Mouse (Mus musculus) neural tube, embryonic 14.5 days (tissue): ENCODE data around the gene C2cd2. TPM values are rescaled to one million over a fixed set of nuclear protein-coding genes. Genes with fewer than 3 reads are reported as not detected.

Experiments
- ATAC-seq: fragments of 200-750 bp; cut with Nextera tagmentation; 2 replicates; pipeline ENCODE4 v1.8.0; 2017; ENCODE audit warnings: low read depth, mild to moderate bottlenecking, moderate TSS enrichment, moderate library complexity
- H3K27ac ChIP-seq: fragments of 300-500 bp; sonication (generic); 2 replicates; pipeline ENCODE4 v1.5.1; 2014; ENCODE audit warnings: low read depth, mild to moderate bottlenecking, control low read depth, low read length, moderate library complexity, mixed read lengths
- H3K27me3 ChIP-seq: fragments of 300-500 bp; sonication (generic); 2 replicates; pipeline ENCODE4 v1.6.1; 2014; ENCODE audit warnings: low read length; ENCODE audit not compliant: control insufficient read depth, insufficient read depth
- H3K36me3 ChIP-seq: fragments of 300-500 bp; sonication (generic); 2 replicates; pipeline ENCODE4 v1.6.1; 2014; ENCODE audit warnings: low read length, mixed read lengths; ENCODE audit not compliant: control insufficient read depth, insufficient read depth
- H3K4me1 ChIP-seq: fragments of 300-500 bp; sonication (generic); 2 replicates; pipeline ENCODE4 v1.6.1; 2014; ENCODE audit warnings: low read length; ENCODE audit not compliant: control insufficient read depth, insufficient read depth
- H3K4me2 ChIP-seq: fragments of 300-500 bp; sonication (generic); 2 replicates; pipeline ENCODE4 v1.6.1; 2014; ENCODE audit warnings: mild to moderate bottlenecking, low read depth, low read length, control low read depth
- H3K4me3 ChIP-seq: fragments of 300-500 bp; sonication (generic); 2 replicates; pipeline ENCODE4 v1.5.1; 2014; ENCODE audit warnings: low read depth, low read length, control low read depth, mixed read lengths
- H3K9ac ChIP-seq: fragments of 300-500 bp; sonication (generic); replicated peaks from 2 replicates; pipeline ENCODE4 v1.6.1; 2014; ENCODE audit warnings: low read depth, mild to moderate bottlenecking, control low read depth, low read length, mixed read lengths
- H3K9me3 ChIP-seq: fragments of 300-500 bp; sonication (generic); 2 replicates; pipeline ENCODE4 v1.6.1; 2016; ENCODE audit warnings: low read length; ENCODE audit not compliant: control insufficient read depth
- WGBS: fragments of 180-500 bp; shearing (Covaris S2); extraction: QIAGEN DNeasy Blood & Tissue Kit; methylation state at CpG from one replicate; pipeline ENCODE4 v1.1.7; 2014; 5-methylcytosine and 5-hydroxymethylcytosine counted together
- polyA plus RNA-seq: library from polyadenylated mRNA; unstranded; fragments of >200 nt; fragmentation: Nextera tagmentation; extraction: Ambion mirVana; gene quantifications from 2 replicates; pipeline ENCODE4 v1.2.1, GENCODE M21; 2014

Gene C2cd2
- polyA plus RNA-seq, 1 experiment from 2014 or later = 15.0 TPM

DNA sequence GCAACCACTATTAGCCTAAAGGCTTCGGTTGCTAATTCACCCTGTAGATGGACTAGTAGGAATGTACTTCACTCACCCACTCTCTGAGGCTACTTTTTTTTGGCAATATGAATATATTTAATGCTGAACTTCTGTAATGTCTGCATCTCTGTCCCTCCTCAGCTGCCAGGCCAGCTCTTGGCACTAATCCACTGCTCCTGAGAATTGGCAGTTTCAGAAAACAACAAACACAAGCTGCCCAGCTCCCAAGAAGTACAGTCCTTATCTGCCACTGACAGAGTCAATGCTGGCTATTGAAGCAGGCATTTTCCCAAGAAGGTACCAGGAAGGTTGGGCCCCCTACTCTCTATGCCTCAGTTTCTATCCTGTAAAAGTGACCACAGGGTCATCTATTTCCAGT is 53.0 kb downstream of the C2cd2 start:
- 96% methylated on average over 1 of the region's 1 CpGs for WGBS

DNA sequence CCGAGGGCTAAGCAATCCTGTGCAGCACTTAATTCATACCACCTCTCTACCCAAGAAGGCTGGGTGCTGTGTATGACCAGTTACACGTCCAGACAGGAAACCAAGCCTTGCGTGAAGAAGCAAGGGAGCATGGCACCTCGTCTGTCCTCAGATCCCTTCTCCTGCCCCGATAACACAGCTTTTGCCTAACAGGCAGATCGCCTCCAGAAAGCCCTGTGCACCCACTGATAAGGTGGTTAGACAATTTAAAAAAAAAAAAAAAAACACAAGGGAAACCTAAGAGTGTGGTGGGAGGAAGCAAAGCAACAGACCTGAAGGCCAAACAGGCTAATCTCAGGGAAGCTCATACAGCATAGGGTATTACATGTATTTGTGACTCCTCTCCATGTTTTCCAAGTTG is 54.9 kb downstream of the C2cd2 start:
- ATAC-seq = no peak
- Histone ChIP-seq H3K4me2 (no peak overlapping the region), H3K9me3 (no peaks in the 10 kb centered on the region), H3K9ac (no peak overlapping the region), H3K4me1 (no peaks in the 10 kb centered on the region), H3K27me3 (no peaks in the 10 kb centered on the region), H3K36me3 (no peaks in the 10 kb centered on the region), H3K27ac (no peak overlapping the region), H3K4me3 (no peak overlapping the region)
- 84% methylated on average over 6 of the region's 6 CpGs for WGBS

More for the DNA sequence above, 53.0 kb downstream of the C2cd2 start:
- Histone ChIP-seq H3K9ac (no peak overlapping the region), H3K27me3 (no peaks in the 10 kb centered on the region), H3K4me1 (no peaks in the 10 kb centered on the region), H3K4me3 (no peak overlapping the region), H3K9me3 (no peaks in the 10 kb centered on the region), H3K4me2 (no peak overlapping the region), H3K27ac (no peak overlapping the region), H3K36me3 (no peaks in the 10 kb centered on the region)
- no peak for ATAC-seq

DNA sequence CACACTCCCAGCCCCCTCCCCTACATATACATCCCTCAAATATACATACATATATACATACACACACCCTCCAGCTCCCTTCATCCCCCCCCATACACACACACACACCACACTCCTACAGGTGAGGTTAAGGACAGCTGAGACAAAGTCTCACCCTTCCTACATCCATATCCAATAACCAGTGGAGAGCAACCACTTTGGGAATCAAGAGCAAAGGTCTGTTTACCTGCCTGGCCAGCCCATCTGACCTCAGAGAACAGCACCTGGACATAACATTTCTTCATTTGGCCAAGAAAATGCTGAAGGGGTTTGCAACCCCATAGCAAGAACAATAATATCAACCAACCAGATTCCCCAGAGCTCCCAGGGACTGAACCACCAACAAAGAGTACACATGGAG is 56.1 kb downstream of the C2cd2 start:
- Histone ChIP-seq H3K27ac (no peak overlapping the region), H3K9ac (no peak overlapping the region), H3K36me3 (no peaks in the 10 kb centered on the region), H3K4me1 (no peaks in the 10 kb centered on the region), H3K4me3 (no peak overlapping the region), H3K27me3 (no peaks in the 10 kb centered on the region), H3K4me2 (no peak overlapping the region), H3K9me3 (no peaks in the 10 kb centered on the region)
- no peak for ATAC-seq

DNA sequence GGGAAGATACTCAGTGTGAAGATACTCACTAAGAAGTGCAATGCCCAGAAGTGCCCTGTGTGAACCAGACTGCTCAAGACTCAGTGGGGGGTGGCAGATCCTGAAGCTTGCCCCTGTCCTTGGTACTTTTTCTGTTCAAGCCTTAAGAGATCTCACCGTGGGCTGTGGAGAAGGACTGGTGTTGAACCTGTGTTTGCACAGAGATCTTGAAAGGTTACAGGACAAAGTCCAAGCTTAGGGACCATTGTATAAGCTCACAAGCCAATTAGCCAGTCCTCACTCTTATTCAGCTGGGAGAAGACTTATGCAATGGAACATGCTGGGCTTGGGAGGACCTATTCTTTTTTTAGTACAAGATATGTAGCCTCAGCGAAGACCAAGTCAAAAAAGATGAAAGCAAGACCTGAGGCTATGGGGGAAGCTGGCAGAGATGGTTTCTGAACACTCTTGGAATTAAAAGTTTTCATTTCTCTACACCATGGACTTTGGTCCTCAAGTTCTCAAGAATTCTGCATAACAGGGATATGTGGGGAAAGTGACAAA is 56.9 kb downstream of the C2cd2 start:
- H3K9me3 ChIP-seq = no peaks in the 10 kb centered on the region
- H3K4me2 ChIP-seq = no peak overlapping the region
- no peak overlapping the region for H3K9ac ChIP-seq
- ATAC-seq = no peak
- H3K4me1 ChIP-seq = no peaks in the 10 kb centered on the region
- WGBS = 78% methylated on average over 2 of the region's 2 CpGs
- H3K36me3 ChIP-seq = no peaks in the 10 kb centered on the region
- no peaks in the 10 kb centered on the region for H3K27me3 ChIP-seq
- no peak overlapping the region for H3K27ac ChIP-seq
- no peak overlapping the region for H3K4me3 ChIP-seq

DNA sequence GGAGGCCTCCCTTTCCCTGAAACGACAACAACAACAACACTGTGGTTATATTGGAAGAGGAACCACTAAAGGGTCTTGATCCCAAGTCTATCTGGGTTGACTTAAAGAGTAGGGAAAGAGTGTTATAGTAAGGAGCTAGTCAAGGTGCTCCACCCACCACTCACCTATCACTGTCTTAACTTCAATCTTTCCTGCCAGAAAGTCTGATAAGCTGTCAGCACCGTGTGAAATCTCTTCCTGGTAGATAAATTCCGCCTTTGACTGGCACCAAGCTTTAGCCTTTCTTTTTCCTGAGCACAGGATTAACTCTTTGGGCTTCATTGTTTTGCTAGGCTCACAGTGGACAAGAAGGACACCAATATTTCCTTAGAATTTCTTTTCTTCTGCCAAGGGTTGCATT is 58.4 kb downstream of the C2cd2 start:
- Histone ChIP-seq H3K9me3 (no peaks in the 10 kb centered on the region), H3K9ac (no peak overlapping the region), H3K27me3 (no peaks in the 10 kb centered on the region), H3K4me2 (no peak overlapping the region), H3K4me1 (no peaks in the 10 kb centered on the region), H3K27ac (no peak overlapping the region), H3K4me3 (no peak overlapping the region), H3K36me3 (no peaks in the 10 kb centered on the region)
- 89% methylated on average over 3 of the region's 3 CpGs for WGBS
- no peak for ATAC-seq

DNA sequence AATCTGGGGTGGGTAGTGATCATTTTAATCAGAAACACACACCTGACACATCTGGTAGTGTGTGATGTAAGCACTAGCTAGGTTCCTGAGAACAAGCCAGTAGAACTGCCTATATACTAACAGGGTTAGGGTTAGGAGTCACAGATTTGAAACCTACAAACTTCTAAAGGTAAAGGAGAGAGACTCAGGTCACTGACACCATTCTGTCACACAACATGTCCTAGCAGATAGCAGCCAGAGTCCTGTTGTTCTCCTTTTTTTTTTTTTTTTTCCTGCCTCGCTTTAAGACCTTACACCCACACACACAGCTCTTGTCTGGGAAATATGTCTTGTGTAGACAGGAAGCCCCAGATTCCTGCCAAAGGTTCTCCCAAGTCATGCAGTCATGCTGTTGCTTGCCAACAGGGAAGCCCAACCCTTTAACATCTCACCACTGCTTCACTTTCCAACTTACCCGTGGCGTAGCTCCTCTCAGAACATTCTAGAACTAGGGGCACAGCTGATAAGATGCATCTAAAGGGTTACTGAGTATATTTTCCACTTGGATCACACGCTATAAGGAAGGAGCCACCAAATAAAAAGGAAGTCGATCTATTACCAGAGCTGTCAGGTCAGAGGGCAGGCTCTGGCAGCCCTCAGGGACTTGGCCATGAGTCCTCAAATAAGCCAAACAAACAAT is 64.9 kb downstream of the C2cd2 start:
- no peaks in the 10 kb centered on the region for H3K9me3 ChIP-seq
- no peak for ATAC-seq
- H3K4me1 ChIP-seq = no peaks in the 10 kb centered on the region
- no peaks in the 10 kb centered on the region for H3K36me3 ChIP-seq
- no peaks in the 10 kb centered on the region for H3K27me3 ChIP-seq
- no peak overlapping the region for H3K4me2 ChIP-seq
- no peak overlapping the region for H3K4me3 ChIP-seq
- 78% methylated on average over 5 of the region's 5 CpGs for WGBS
- H3K9ac ChIP-seq = no peak overlapping the region
- H3K27ac ChIP-seq = no peak overlapping the region

DNA sequence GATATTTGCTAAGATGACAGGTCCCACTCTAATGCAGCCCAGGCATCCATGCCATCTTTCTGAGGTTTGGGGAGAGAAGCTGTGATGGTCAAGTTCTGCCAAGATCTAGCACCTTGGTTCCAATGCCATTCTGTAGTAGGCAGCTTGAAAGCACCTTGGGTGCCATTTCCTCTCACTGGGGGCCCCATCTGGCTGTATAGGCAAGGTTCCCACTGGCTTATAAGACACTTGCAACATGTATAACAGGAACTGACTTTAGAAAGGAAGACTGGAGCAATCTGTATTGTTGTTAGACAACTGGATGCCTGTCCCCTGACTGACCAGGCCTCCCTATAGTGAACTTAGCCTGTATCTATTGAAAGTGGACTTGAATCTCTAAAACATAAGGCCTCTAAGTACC is 74.6 kb downstream of the C2cd2 start:
- ATAC-seq = no peak
- Histone ChIP-seq H3K9ac (no peak overlapping the region), H3K4me3 (no peak overlapping the region)

DNA sequence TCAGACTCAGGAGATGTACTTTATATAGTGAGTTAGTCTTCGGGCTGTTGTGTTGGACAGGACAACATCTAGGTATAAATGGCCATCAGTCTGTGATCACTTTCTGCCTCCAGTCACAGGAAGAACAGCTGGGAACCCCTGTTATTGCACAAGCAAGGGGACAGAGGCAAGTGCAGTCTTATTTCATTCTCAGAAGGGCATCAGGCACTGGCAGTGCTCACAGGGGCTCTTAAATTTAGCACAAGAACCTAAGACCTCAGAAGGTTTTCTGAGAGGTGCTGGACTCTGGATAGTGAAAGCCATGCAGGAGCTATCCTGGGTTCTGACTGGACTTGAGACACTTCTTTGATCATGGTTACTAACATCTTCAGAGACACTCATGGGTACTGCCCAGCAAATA is 78.7 kb downstream of the C2cd2 start:
- no peaks in the 10 kb centered on the region for H3K9me3 ChIP-seq
- no peak overlapping the region for H3K4me2 ChIP-seq
- H3K27me3 ChIP-seq = no peaks in the 10 kb centered on the region
- H3K27ac ChIP-seq = no peak overlapping the region
- no peak overlapping the region for H3K9ac ChIP-seq
- WGBS = 97% methylated on average over 1 of the region's 1 CpGs
- no peaks in the 10 kb centered on the region for H3K36me3 ChIP-seq
- no peak for ATAC-seq
- H3K4me1 ChIP-seq = no peaks in the 10 kb centered on the region
- H3K4me3 ChIP-seq = no peak overlapping the region

More for the DNA sequence above, 74.6 kb downstream of the C2cd2 start:
- Histone ChIP-seq H3K27me3 (no peaks in the 10 kb centered on the region), H3K9me3 (no peaks in the 10 kb centered on the region), H3K4me1 (no peaks in the 10 kb centered on the region), H3K4me2 (no peak overlapping the region), H3K27ac (no peak overlapping the region), H3K36me3 (no peaks in the 10 kb centered on the region)

DNA sequence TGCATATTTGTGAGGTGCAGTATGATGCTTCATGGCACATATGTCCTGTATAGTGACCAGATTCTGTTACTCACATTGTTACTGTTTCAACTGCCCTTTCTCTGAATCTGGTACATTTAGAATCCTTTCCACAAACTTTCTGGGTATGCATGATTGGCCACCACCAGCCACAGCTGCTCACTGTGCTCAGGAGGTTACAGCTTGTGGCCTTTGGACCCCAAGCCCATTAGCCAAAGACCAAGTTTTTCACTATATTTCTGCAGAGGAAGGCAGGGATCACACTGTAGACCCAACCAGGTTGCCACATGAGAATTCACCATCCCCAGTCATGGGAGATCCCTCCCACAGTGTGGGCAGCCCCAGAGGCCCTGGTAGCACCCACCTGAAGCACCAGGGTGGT is 79.5 kb downstream of the C2cd2 start:
- H3K4me2 ChIP-seq = no peak overlapping the region
- no peak overlapping the region for H3K4me3 ChIP-seq
- no peaks in the 10 kb centered on the region for H3K36me3 ChIP-seq
- H3K27ac ChIP-seq = no peak overlapping the region
- no peaks in the 10 kb centered on the region for H3K4me1 ChIP-seq
- no peak for ATAC-seq
- no peaks in the 10 kb centered on the region for H3K27me3 ChIP-seq
- no peak overlapping the region for H3K9ac ChIP-seq
- no peaks in the 10 kb centered on the region for H3K9me3 ChIP-seq
